Mouse (Mus musculus): ENCODE measurements around the gene Znfx1. TPM values are rescaled to one million over a fixed set of nuclear protein-coding genes. Genes with fewer than 3 reads are reported as not detected.

Znfx1 gene
- 52.8 TPM for polyA plus RNA-seq (2017; shearing (Covaris generic))

DNA sequence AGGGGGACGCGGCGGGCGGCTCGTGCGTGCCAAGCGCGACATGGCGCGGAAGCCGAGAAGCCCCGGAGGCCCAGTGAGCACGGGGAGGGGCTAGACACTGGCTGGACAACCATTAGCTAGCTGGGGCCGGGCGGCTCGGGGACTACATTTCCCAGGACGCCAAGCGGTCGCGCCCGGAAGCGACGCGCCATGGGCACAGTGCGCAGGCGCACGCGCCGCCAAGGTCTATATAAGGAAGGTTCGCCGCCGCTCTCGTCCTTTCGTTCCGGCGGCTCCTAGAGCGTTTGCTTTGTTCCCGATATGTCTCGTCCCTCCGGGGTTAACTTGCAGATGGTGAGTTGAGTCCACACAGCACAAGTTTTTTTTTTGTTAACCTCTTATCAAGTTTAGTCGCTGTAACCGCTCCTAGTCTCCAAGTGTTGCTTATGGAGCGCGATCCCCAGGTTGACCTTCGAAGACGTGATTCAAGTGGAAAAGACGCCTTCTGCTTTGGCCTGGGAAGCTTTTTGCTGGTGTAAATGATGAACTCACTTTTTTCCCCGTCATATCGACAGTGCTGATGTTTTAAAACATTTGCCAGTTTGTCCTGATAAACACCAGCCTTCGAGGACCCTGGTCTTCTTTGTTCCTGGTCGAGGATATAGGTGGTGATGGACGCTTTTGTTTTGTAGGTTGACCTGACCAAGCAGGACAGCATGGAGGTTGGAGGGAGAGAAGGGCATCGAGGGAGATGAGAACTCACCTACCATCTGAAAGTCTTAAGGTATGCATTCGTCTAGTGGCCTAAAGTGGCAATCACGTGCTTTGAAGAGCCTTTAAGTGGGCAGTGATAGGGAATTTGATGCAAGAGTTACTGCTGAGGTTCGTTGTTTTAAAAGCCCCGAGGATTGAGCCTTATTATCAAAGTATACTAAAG, at the start of gene Znfx1:
TSS of gene Znfx1 (minus strand) at position 51 of the 916 bp plus-strand sequence.

GRCm38 (mm10) chr2:167014702-167015381, 48.0 kb downstream of the Znfx1 start, which contains the start of gene Ddx27:
TSS of gene Ddx27 (plus strand) at chr2:167015193.

DNA sequence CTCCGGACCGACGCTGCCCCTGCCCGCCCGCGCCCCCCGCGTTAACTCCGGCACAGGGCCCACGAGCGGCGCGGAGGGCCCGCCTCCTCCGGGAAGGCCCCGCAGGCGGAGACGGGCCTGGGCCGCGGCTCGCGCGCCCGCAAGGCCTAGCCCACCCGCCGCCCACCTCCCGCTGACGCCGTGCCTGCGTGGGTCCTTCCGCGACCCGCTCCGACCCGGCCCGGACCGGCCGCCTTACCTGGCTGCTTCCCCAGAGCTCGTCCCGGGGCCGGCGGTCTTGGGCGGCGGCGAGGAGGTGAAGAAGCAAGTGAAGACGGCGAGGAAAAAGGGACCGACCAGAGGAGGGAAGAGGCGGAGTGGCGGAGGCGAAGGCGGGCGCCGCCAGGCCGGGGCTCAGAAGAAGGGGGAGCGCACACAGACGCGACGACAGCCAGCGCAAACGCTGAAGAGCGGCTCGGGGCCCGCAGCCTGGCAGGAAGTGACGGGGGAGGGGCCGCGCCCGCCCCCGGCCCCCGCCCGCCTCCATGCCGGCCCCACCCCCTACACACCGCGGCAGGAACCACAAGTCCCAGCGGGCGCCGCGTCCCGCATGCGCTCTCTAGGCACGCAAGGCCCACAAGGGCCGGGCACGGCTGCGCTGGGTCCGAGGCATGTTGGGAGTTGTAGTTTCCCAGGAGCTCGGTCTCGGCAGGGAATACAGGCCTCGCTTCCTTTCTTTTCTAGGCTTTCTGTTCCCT, 66.9 kb downstream of the Znfx1 start, which contains the start of gene Stau1:
TSS of gene Stau1 (minus strand) at position 504 of the 737 bp plus-strand sequence.

Other genes starting within 250 kb of the Znfx1 start
- gene Cse1l, start 157.0 kb downstream of the Znfx1 start, polyA plus RNA-seq (2017; shearing (Covaris generic)), result 72.8 TPM
- 72.2 TPM for gene Stau1, start 66.7 kb downstream of the Znfx1 start, polyA plus RNA-seq (2017; shearing (Covaris generic))
- gene Ddx27, start 47.8 kb downstream of the Znfx1 start, polyA plus RNA-seq (2017; shearing (Covaris generic)), result 90.1 TPM
- gene Kcnb1, start 127.1 kb upstream of the Znfx1 start, polyA plus RNA-seq (2017; shearing (Covaris generic)), result 0.72 TPM
- not detected for gene Ptgis, start 177.6 kb upstream of the Znfx1 start, polyA plus RNA-seq (2017; shearing (Covaris generic))